In genomic region chr4:152007481-152008147, GRCm38 (mm10) we compare ENCODE assay signal across 8 mouse cellular contexts. TPM values are rescaled to one million over a fixed set of nuclear protein-coding genes. Genes with fewer than 3 reads are reported as not detected.
DNase-seq lines count a peak whose midpoint lies in the region; ATAC-seq lines count a peak whose summit lies in the region.

No protein-coding gene starts in this region.

- peaks cover 22% of the 10 kb centered on the region for H3K27me3 ChIP-seq in embryonic facial prominence, embryonic 10.5 days (replicated peaks; ENCODE audit: low read depth, poor library complexity, severe bottlenecking)
- H3K27me3 ChIP-seq in hindbrain, embryonic 11.5 days (ENCODE audit: control insufficient read depth, insufficient read depth, low read length): peaks cover 21% of the 10 kb centered on the region
- peaks cover 4% of the 10 kb centered on the region for H3K27me3 ChIP-seq in liver, embryonic 11.5 days (replicated peaks; ENCODE audit: control insufficient read depth, insufficient read depth, low read length)
- peaks cover 34% of the 10 kb centered on the region for H3K27me3 ChIP-seq in neural tube, embryonic 15.5 days (replicated peaks)

- H3K36me3 ChIP-seq in embryonic facial prominence, embryonic 10.5 days (replicated peaks): peaks cover 8% of the 10 kb centered on the region
- no peaks in the 10 kb centered on the region for H3K36me3 ChIP-seq in hindbrain, embryonic 11.5 days (ENCODE audit: control insufficient read depth, insufficient read depth, low read length)
- H3K36me3 ChIP-seq in liver, embryonic 11.5 days (ENCODE audit: control insufficient read depth, insufficient read depth, low read length): peaks cover 3% of the 10 kb centered on the region; the same call in 1 of the 2 replicates
- H3K36me3 ChIP-seq in neural tube, embryonic 15.5 days: peaks cover 7% of the 10 kb centered on the region

- peak overlapping the region; percentile 100 for H3K4me2 ChIP-seq in hindbrain, embryonic 11.5 days (replicated peaks; ENCODE audit: low read depth, low read length)
- H3K4me2 ChIP-seq in liver, embryonic 11.5 days: peak overlapping the region; percentile 100
- peak overlapping the region; percentile 100 for H3K4me2 ChIP-seq in neural tube, embryonic 15.5 days

- peak overlapping the region; percentile 78 for H3K4me3 ChIP-seq in embryonic facial prominence, embryonic 10.5 days
- peak overlapping the region; percentile 71 for H3K4me3 ChIP-seq in hindbrain, embryonic 11.5 days (ENCODE audit: low read depth, low read length)
- peak overlapping the region; percentile 82 for H3K4me3 ChIP-seq in liver, embryonic 11.5 days (ENCODE audit: low read depth, low read length)
- peak overlapping the region; percentile 85 for H3K4me3 ChIP-seq in neural tube, embryonic 15.5 days (replicated peaks)

- H3K27ac ChIP-seq in embryonic facial prominence, embryonic 10.5 days (replicated peaks): no peak overlapping the region
- no peak overlapping the region for H3K27ac ChIP-seq in hindbrain, embryonic 11.5 days (ENCODE audit: low read depth, low read length)
- H3K27ac ChIP-seq in liver, embryonic 11.5 days (ENCODE audit: low read depth, low read length): no peak overlapping the region
- peak overlapping the region; percentile 87 for H3K27ac ChIP-seq in neural tube, embryonic 15.5 days (replicated peaks)

- no peaks in the 10 kb centered on the region for H3K9me3 ChIP-seq in embryonic facial prominence, embryonic 10.5 days
- H3K9me3 ChIP-seq in hindbrain, embryonic 11.5 days (ENCODE audit: control insufficient read depth, low read length): no peaks in the 10 kb centered on the region
- H3K9me3 ChIP-seq in liver, embryonic 11.5 days (ENCODE audit: control insufficient read depth, low read length): no peaks in the 10 kb centered on the region
- H3K9me3 ChIP-seq in neural tube, embryonic 15.5 days (replicated peaks): no peaks in the 10 kb centered on the region

- intact Hi-C loops in heart, postnatal 36 days (cut with DNase I): loop anchor here (1.0 kb wide), 2 partner anchors 11 to 20 kb away; partner anchors contain the start of genes Phf13 and Zbtb48

- H3K9ac ChIP-seq in hindbrain, embryonic 11.5 days (ENCODE audit: low read depth, low read length): no peak overlapping the region
- H3K9ac ChIP-seq in liver, embryonic 11.5 days (ENCODE audit: low read depth, low read length): peak overlapping the region; percentile 84
- H3K9ac ChIP-seq in neural tube, embryonic 15.5 days (replicated peaks): 0 out of 2 replicates have a peak overlapping the region, but pooled peaks have one; percentile 66

- DNase-seq in heart, adult 18-20 months: peak; percentile 42 to 51
- DNase-seq in heart, postnatal 36 days: no peak
- DNase-seq in embryonic facial prominence, embryonic 10.5 days (ENCODE audit: low spot score): no peak
- DNase-seq in hindbrain, embryonic 11.5 days (ENCODE audit: low spot score): peak; percentile 23
- DNase-seq in liver, embryonic 11.5 days (ENCODE audit: low spot score): no peak
- DNase-seq in layer of hippocampus, postnatal 10 days (ENCODE audit: low spot score in 2 of 2): no peak
- no peak for DNase-seq in testis, postnatal 14 days (ENCODE audit: low spot score)

- WGBS in embryonic facial prominence, embryonic 10.5 days: 5% methylated on average over 8 of the region's 8 CpGs
- 4% methylated on average over 8 of the region's 8 CpGs for WGBS in hindbrain, embryonic 11.5 days
- WGBS in liver, embryonic 11.5 days: 19% methylated on average over 8 of the region's 8 CpGs
- WGBS in neural tube, embryonic 15.5 days: 8% methylated on average over 8 of the region's 8 CpGs

- peaks cover 54% of the 10 kb centered on the region for H3K4me1 ChIP-seq in embryonic facial prominence, embryonic 10.5 days
- H3K4me1 ChIP-seq in hindbrain, embryonic 11.5 days (replicated peaks; ENCODE audit: control insufficient read depth, insufficient read depth, low read length): peaks cover 9% of the 10 kb centered on the region
- H3K4me1 ChIP-seq in liver, embryonic 11.5 days (replicated peaks; ENCODE audit: control insufficient read depth, insufficient read depth, low read length): peaks cover 28% of the 10 kb centered on the region
- peaks cover 42% of the 10 kb centered on the region for H3K4me1 ChIP-seq in neural tube, embryonic 15.5 days

- ATAC-seq in hindbrain, embryonic 11.5 days (ENCODE audit: low FRiP score): no peak
- no peak for ATAC-seq in liver, embryonic 11.5 days (replicated peaks; ENCODE audit: low FRiP score)
- no peak for ATAC-seq in neural tube, embryonic 15.5 days (ENCODE audit: low FRiP score)

RNA-seq across cellular contexts. Expression of gene Klhl21, which starts 1.0 kb away (rescaled TPM):
- 10 to 100 TPM; 82.1 to 83.9 TPM for total RNA-seq in heart, adult 18-20 months (2021)
- 10 to 100 TPM; 86.2 to 91.5 TPM for total RNA-seq in heart, postnatal 36 days (2021)
- 9.7 and 10.6 TPM in 2 replicates for polyA plus RNA-seq in embryonic facial prominence, embryonic 10.5 days (2016; fragmentation: Nextera tagmentation; extraction: Ambion mirVana)
- polyA plus RNA-seq in hindbrain, embryonic 11.5 days (2014; fragmentation: Nextera tagmentation; extraction: Ambion mirVana): 2.7 and 3.0 TPM in 2 replicates
- polyA plus RNA-seq in liver, embryonic 11.5 days (2014; fragmentation: Nextera tagmentation; extraction: Ambion mirVana): 9.1 and 9.4 TPM in 2 replicates
- 5.7 and 7.8 TPM in 2 replicates for polyA plus RNA-seq in neural tube, embryonic 15.5 days (2015; fragmentation: Nextera tagmentation; extraction: Ambion mirVana)
- 10 to 100 TPM; 14.6 to 15.1 TPM for total RNA-seq in layer of hippocampus, postnatal 10 days (2021)

RNA-seq across cellular contexts. Expression of gene Phf13, which starts 11.6 kb away (rescaled TPM):
- total RNA-seq in heart, adult 18-20 months (2021): 1 to 10 TPM; 5.4 to 5.9 TPM
- 1 to 10 TPM; 6.4 to 7.0 TPM for total RNA-seq in heart, postnatal 36 days (2021)
- polyA plus RNA-seq in embryonic facial prominence, embryonic 10.5 days (2016; fragmentation: Nextera tagmentation; extraction: Ambion mirVana): 29.0 and 32.1 TPM in 2 replicates
- polyA plus RNA-seq in hindbrain, embryonic 11.5 days (2014; fragmentation: Nextera tagmentation; extraction: Ambion mirVana): 15.2 and 19.4 TPM in 2 replicates
- 15.5 and 16.5 TPM in 2 replicates for polyA plus RNA-seq in liver, embryonic 11.5 days (2014; fragmentation: Nextera tagmentation; extraction: Ambion mirVana)
- polyA plus RNA-seq in neural tube, embryonic 15.5 days (2015; fragmentation: Nextera tagmentation; extraction: Ambion mirVana): 21.3 TPM in 2 replicates
- total RNA-seq in layer of hippocampus, postnatal 10 days (2021): 10 to 100 TPM; 15.2 to 16.6 TPM

RNA-seq across cellular contexts. Expression of gene Thap3, which starts 18.8 kb away (rescaled TPM):
- total RNA-seq in heart, adult 18-20 months (2021): 10 to 100 TPM; 10.5 to 14.9 TPM
- total RNA-seq in heart, postnatal 36 days (2021): 10 to 100 TPM; 12.8 to 12.9 TPM
- 33.5 and 34.7 TPM in 2 replicates for polyA plus RNA-seq in embryonic facial prominence, embryonic 10.5 days (2016; fragmentation: Nextera tagmentation; extraction: Ambion mirVana)
- polyA plus RNA-seq in hindbrain, embryonic 11.5 days (2014; fragmentation: Nextera tagmentation; extraction: Ambion mirVana): 20.0 and 20.4 TPM in 2 replicates
- 14.3 and 14.5 TPM in 2 replicates for polyA plus RNA-seq in liver, embryonic 11.5 days (2014; fragmentation: Nextera tagmentation; extraction: Ambion mirVana)
- polyA plus RNA-seq in neural tube, embryonic 15.5 days (2015; fragmentation: Nextera tagmentation; extraction: Ambion mirVana): 37.8 and 38.3 TPM in 2 replicates
- 10 to 100 TPM; 22.8 to 34.2 TPM for total RNA-seq in layer of hippocampus, postnatal 10 days (2021)

RNA-seq across cellular contexts. Expression of gene Zbtb48, which starts 19.9 kb away (rescaled TPM):
- 1 to 10 TPM; 3.4 to 3.6 TPM for total RNA-seq in heart, adult 18-20 months (2021)
- 1 to 10 TPM; 3.5 to 4.4 TPM for total RNA-seq in heart, postnatal 36 days (2021)
- 25.0 and 26.4 TPM in 2 replicates for polyA plus RNA-seq in embryonic facial prominence, embryonic 10.5 days (2016; fragmentation: Nextera tagmentation; extraction: Ambion mirVana)
- polyA plus RNA-seq in hindbrain, embryonic 11.5 days (2014; fragmentation: Nextera tagmentation; extraction: Ambion mirVana): 18.0 and 19.6 TPM in 2 replicates
- polyA plus RNA-seq in liver, embryonic 11.5 days (2014; fragmentation: Nextera tagmentation; extraction: Ambion mirVana): 17.0 and 17.8 TPM in 2 replicates
- 15.9 and 16.4 TPM in 2 replicates for polyA plus RNA-seq in neural tube, embryonic 15.5 days (2015; fragmentation: Nextera tagmentation; extraction: Ambion mirVana)
- total RNA-seq in layer of hippocampus, postnatal 10 days (2021): 10 to 100 TPM; 11.9 to 14.8 TPM

RNA-seq across cellular contexts. Expression of gene Tas1r1, which starts 30.8 kb away (rescaled TPM):
- total RNA-seq in heart, adult 18-20 months (2021): under 1 TPM; 0.10 to 0.13 TPM
- not detected for total RNA-seq in heart, postnatal 36 days (2021)
- polyA plus RNA-seq in embryonic facial prominence, embryonic 10.5 days (2016; fragmentation: Nextera tagmentation; extraction: Ambion mirVana): 0.50 and 0.68 TPM in 2 replicates
- 0.62 and 0.84 TPM in 2 replicates for polyA plus RNA-seq in hindbrain, embryonic 11.5 days (2014; fragmentation: Nextera tagmentation; extraction: Ambion mirVana)
- polyA plus RNA-seq in liver, embryonic 11.5 days (2014; fragmentation: Nextera tagmentation; extraction: Ambion mirVana): 0.18 and 0.21 TPM in 2 replicates
- polyA plus RNA-seq in neural tube, embryonic 15.5 days (2015; fragmentation: Nextera tagmentation; extraction: Ambion mirVana): 2.1 and 2.2 TPM in 2 replicates
- total RNA-seq in layer of hippocampus, postnatal 10 days (2021): under 1 TPM; 0.37 to 0.45 TPM

Comparison
In these comparisons a context has a peak if more than half of its experiments do, and no peak if none do; other contexts are left out.
1. DNase-seq: peak in heart, adult 18-20 months (2 of 2) and hindbrain, embryonic 11.5 days (single experiment); none in heart, postnatal 36 days (0 of 2), embryonic facial prominence, embryonic 10.5 days (single experiment), liver, embryonic 11.5 days (single experiment), layer of hippocampus, postnatal 10 days (0 of 2) and testis, postnatal 14 days (single experiment).
2. Peak in every context shown above with its lines, with median percentiles within 50 percentile points of each other: H3K4me3 ChIP-seq and H3K4me2 ChIP-seq.